ENCODE assay signal across 10 mouse cellular contexts in the genomic region with DNA sequence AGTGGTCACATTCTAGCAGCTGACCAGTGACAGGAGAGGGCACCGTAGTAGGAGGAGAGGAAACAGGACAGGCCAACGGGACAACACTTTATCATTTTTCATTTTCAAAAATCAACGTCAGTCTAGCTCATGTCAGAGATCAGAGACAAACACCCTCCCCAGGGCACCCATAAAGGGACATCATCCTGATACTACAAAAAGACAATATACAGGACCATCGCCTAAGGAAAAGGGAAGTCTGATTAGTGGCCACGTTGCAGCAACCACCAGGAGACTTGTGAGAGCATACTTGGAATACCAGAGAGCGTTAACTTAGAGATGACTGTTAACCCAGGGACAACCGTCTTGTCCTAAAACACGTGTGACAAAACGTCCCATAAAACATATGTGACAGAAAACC. TPM values are rescaled to one million over a fixed set of nuclear protein-coding genes. Genes with fewer than 3 reads are reported as not detected.
DNase-seq lines count a peak whose midpoint lies in the region; ATAC-seq and TF ChIP-seq lines count a peak whose summit lies in the region.
"Had no signal": no experiment of that assay in that cellular context is flagged by ENCODE, and none has a peak within 500 bp of the region (broad histone marks: within the 10 kb centered on the region; RNA-seq: fewer than 3 reads in every experiment).

No protein-coding gene starts in this region.

- peaks cover 16% of the 10 kb centered on the region for H3K4me1 ChIP-seq in kidney, adult 2 months (ENCODE audit: control insufficient read depth, insufficient read depth, low read length)
- peaks cover 17% of the 10 kb centered on the region for H3K4me1 ChIP-seq in brown adipose tissue, adult 24 weeks (ENCODE audit: control insufficient read depth, insufficient read depth, insufficient read length, low read length)
- peaks cover 19% of the 10 kb centered on the region for H3K4me1 ChIP-seq in embryonic facial prominence, embryonic 15.5 days
- peaks cover 9% of the 10 kb centered on the region for H3K4me1 ChIP-seq in liver, embryonic 11.5 days (replicated peaks; ENCODE audit: control insufficient read depth, insufficient read depth, low read length)

- no peak for TF ChIP-seq POLR2A in kidney, adult 2 months (IDR thresholded peaks at IDR 0.05; ENCODE audit: low read depth, low read length)

- H3K27me3 ChIP-seq in kidney, adult 2 months (replicated peaks; ENCODE audit: control insufficient read depth, insufficient read depth, low read length), result no peaks in the 10 kb centered on the region
- no peaks in the 10 kb centered on the region; the same call in 1 of the 2 replicates for H3K27me3 ChIP-seq in embryonic facial prominence, embryonic 15.5 days
- peaks cover 29% of the 10 kb centered on the region for H3K27me3 ChIP-seq in liver, embryonic 11.5 days (replicated peaks; ENCODE audit: control insufficient read depth, insufficient read depth, low read length)

- ATAC-seq in embryonic facial prominence, embryonic 15.5 days (ENCODE audit: insufficient number of reproducible peaks, low FRiP score, low TSS enrichment, low read depth), result no peak
- ATAC-seq in liver, embryonic 11.5 days (replicated peaks; ENCODE audit: low FRiP score), result no peak

- H3K27ac ChIP-seq in kidney, adult 2 months (ENCODE audit: insufficient read depth, low read depth, low read length), result peak overlapping the region; percentile 88
- H3K27ac ChIP-seq in brown adipose tissue, adult 24 weeks (replicated peaks; ENCODE audit: low read depth, low read length), result peak overlapping the region; percentile 91
- no peak overlapping the region for H3K27ac ChIP-seq in embryonic facial prominence, embryonic 15.5 days (replicated peaks)
- no peak overlapping the region for H3K27ac ChIP-seq in liver, embryonic 11.5 days (ENCODE audit: low read depth, low read length)

- no peak for DNase-seq in kidney, adult 2 months
- DNase-seq in kidney, postnatal 4 days, result no peak
- no peak for DNase-seq in liver, embryonic 11.5 days (ENCODE audit: low spot score)
- no peak for DNase-seq in testis, postnatal 10 days (ENCODE audit: low spot score)
- DNase-seq in retina, postnatal 1 day, result no peak
- DNase-seq in adrenal gland, postnatal 10 days, result no peak
- DNase-seq: adrenal gland, postnatal 14 days; layer of hippocampus, adult 9-11 months had no signal

- peak overlapping the region; percentile 87 for H3K4me2 ChIP-seq in embryonic facial prominence, embryonic 15.5 days (replicated peaks)
- H3K4me2 ChIP-seq in liver, embryonic 11.5 days, result peak overlapping the region; percentile 77

- 11% methylated on average over 9 of the region's 9 CpGs for WGBS in kidney, adult 2 months
- 34% methylated on average over 9 of the region's 9 CpGs for WGBS in embryonic facial prominence, embryonic 15.5 days
- 23% methylated on average over 9 of the region's 9 CpGs for WGBS in liver, embryonic 11.5 days

- H3K9ac ChIP-seq in embryonic facial prominence, embryonic 15.5 days, result no peak overlapping the region
- H3K9ac ChIP-seq in liver, embryonic 11.5 days (ENCODE audit: low read depth, low read length), result no peak overlapping the region

- no peak for TF ChIP-seq CTCF in kidney, adult 2 months (conservative IDR thresholded peaks at IDR 0.05; ENCODE audit: insufficient read depth, insufficient read length, low read depth, low read length)

- no peaks in the 10 kb centered on the region for H3K9me3 ChIP-seq in embryonic facial prominence, embryonic 15.5 days (replicated peaks)
- H3K9me3 ChIP-seq in liver, embryonic 11.5 days (ENCODE audit: control insufficient read depth, low read length), result no peaks in the 10 kb centered on the region

- no peaks in the 10 kb centered on the region for H3K36me3 ChIP-seq in kidney, adult 2 months (ENCODE audit: control insufficient read depth, insufficient read depth, low read length)
- no peaks in the 10 kb centered on the region for H3K36me3 ChIP-seq in embryonic facial prominence, embryonic 15.5 days
- no peaks in the 10 kb centered on the region for H3K36me3 ChIP-seq in liver, embryonic 11.5 days (ENCODE audit: control insufficient read depth, insufficient read depth, low read length)

- H3K4me3 ChIP-seq in kidney, adult 2 months (ENCODE audit: insufficient read depth, low read depth, low read length), result peak overlapping the region; percentile 80
- H3K4me3 ChIP-seq in brown adipose tissue, adult 24 weeks (ENCODE audit: insufficient read depth, low read depth, low read length), result peak overlapping the region; percentile 88
- H3K4me3 ChIP-seq in embryonic facial prominence, embryonic 15.5 days (replicated peaks), result peak overlapping the region; percentile 73; the same call in 1 of the 2 replicates
- H3K4me3 ChIP-seq in liver, embryonic 11.5 days (ENCODE audit: low read depth, low read length), result peak overlapping the region; percentile 63; the same call in 1 of the 2 replicates

RNA-seq across cellular contexts. Expression of gene Cgnl1, which starts 1.7 kb away (rescaled TPM):
- polyA plus RNA-seq in kidney, adult 2 months (2012; rRNA removed), result 86.3 and 105 TPM in 2 replicates
- polyA plus RNA-seq in brown adipose tissue, adult 24 weeks (2012; ENCODE audit: insufficient read depth, insufficient read length, missing spikeins), result 73.6 and 74.3 TPM in 2 replicates
- 10.8 TPM in 2 replicates for polyA plus RNA-seq in embryonic facial prominence, embryonic 15.5 days (2015; fragmentation: Nextera tagmentation; extraction: Ambion mirVana)
- 4.5 and 5.9 TPM in 2 replicates for polyA plus RNA-seq in liver, embryonic 11.5 days (2014; fragmentation: Nextera tagmentation; extraction: Ambion mirVana)
- total RNA-seq in adrenal gland, postnatal 10 days (2021), result 10 to 100 TPM; 55.5 to 61.5 TPM

Comparison
In these comparisons a context has a peak if more than half of its experiments do, and no peak if none do; other contexts are left out.
1. H3K27ac ChIP-seq: peak in kidney, adult 2 months (single experiment) and brown adipose tissue, adult 24 weeks (single experiment); none in embryonic facial prominence, embryonic 15.5 days (single experiment) and liver, embryonic 11.5 days (single experiment).
2. Peak in every context shown above with its lines, with median percentiles within 50 percentile points of each other: H3K4me3 ChIP-seq.